Mouse (Mus musculus): ENCODE results near the gene 1700125H20Rik.
A peak's percentile ranks its signal among the peaks of the same experiment; 100 is the strongest.
"Not testable (repeated sequence)": the region's sequence is repeated elsewhere in the genome, so short reads cannot be mapped to it uniquely, and the experiment has no call there.

The 1700125H20Rik gene

GRCm38 (mm10) chr11:85170058-85170740, at the start of gene 1700125H20Rik:
Gene 1700125H20Rik, plus strand, starts transcription at chr11:85170404.
- DNase-seq (ENCODE audit: low spot score): peak; percentile 85

GRCm38 (mm10) chr11:85122073-85122472, 48.1 kb upstream of the 1700125H20Rik start:
- no peak for DNase-seq (ENCODE audit: low spot score)

- DNase-seq (ENCODE audit: low spot score): no peak
Observed at GRCm38 (mm10) chr11:85123267-85123992, 46.8 kb upstream of the 1700125H20Rik start.

- no peak for DNase-seq (ENCODE audit: low spot score)
Observed at GRCm38 (mm10) chr11:85126257-85127102, 43.7 kb upstream of the 1700125H20Rik start.

DNA sequence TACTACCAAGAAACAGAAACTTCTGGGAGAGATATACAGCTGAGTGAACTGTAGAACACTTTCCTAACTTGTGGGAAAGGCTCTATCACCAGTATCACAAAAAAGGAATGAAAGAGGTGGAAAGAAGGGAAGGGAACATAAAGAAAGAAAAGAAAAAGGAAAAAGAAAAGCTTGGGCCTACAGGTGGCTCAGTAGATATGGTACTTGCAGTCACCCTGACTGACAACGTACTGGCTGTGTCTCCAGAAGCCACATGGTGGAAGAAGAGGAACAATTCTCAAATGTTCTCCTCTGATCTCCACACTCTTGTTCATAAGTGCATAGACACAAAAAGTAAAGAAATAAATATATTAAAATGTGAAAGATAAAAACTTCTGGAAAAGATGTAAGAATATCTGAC, 41.3 kb upstream of the 1700125H20Rik start:
- no peak for DNase-seq (ENCODE audit: low spot score)

GRCm38 (mm10) chr11:85131542-85131941, 38.7 kb upstream of the 1700125H20Rik start:
- DNase-seq (ENCODE audit: low spot score): no peak

DNA sequence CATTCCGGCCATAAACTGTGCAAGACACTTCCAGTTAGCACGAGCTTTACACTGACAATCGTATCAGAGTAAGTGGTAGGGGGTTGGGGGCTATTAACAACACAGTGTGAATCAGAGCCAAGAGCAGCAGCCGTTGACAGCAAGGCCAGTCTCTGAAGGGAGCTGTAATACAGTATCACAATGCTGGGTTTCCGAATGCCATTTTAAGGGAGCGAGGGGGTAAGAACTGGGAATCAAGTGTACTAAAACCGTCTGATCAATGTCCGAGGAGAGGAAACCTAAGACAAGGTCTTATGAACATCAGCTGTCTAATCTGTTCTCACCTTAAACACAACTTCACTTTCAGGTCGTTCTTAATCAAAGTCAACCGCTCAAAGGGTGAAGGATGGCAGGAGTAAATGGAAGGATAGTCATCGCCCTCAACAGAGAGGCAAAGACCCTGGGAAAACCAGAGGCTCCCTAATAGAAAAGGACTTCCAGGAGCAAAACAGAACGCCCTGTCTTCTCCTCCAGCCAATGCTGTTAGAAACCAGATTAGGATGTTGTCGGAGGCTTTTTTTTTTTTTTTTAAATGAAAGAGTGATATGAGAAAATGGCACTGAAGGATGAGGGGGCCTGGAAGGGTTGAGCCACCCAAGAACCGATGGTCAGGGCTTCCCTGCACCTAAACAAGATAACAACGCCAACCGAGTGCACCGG, 31.3 kb upstream of the 1700125H20Rik start:
- peak; percentile 21 for DNase-seq (ENCODE audit: low spot score)

DNA sequence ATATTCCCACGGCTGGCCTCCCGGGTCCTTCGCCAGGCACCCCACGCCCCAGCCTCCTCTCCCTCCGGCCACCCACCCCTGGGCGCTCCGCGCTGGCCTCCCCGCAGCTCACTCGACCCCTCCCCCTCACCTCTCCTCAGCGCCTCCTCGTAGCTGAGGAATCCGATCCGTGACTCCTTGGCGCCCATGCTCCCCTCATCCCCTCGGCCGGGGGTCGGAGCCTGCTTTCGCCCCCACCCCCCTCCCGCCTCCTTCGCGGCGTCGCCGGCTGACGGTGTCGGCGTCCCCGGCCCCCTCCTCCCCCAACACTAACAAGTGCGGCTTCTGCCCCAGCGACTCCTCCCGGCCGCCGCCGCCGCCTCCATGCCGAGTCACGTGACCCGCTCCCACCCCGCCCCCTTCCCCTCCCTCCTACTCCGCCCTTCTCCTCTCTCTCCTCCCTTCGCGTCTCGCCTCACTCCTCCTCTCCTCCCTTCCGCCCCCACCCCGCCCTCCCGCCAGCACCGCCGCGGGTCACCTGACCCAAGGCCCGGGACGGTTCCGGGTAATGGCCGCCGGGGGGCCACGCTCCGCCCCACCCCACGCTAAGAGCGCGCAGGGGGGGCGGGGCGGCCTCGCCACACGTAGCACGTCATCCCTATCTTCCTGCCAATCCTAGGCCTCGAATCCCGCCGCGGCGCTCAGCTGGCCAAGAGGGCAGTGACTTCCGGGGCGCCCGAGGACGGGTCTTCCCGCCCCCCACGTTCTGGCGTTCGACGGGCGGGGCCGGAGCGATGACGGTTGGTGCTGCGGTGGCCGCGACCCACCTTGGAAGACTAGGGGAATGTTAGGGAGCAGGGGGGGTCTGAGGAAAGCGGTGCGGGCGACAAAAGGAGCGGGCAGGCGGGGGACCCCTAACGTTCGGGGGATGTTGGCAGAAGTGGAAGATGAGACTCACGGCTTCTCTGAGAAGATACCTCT, 30.3 kb upstream of the 1700125H20Rik start, which contains the start of gene Usp32:
Gene Usp32 (minus strand): TSS at position 581 of the 960 bp plus-strand sequence.
- DNase-seq (ENCODE audit: low spot score): peak; percentile 98

DNA sequence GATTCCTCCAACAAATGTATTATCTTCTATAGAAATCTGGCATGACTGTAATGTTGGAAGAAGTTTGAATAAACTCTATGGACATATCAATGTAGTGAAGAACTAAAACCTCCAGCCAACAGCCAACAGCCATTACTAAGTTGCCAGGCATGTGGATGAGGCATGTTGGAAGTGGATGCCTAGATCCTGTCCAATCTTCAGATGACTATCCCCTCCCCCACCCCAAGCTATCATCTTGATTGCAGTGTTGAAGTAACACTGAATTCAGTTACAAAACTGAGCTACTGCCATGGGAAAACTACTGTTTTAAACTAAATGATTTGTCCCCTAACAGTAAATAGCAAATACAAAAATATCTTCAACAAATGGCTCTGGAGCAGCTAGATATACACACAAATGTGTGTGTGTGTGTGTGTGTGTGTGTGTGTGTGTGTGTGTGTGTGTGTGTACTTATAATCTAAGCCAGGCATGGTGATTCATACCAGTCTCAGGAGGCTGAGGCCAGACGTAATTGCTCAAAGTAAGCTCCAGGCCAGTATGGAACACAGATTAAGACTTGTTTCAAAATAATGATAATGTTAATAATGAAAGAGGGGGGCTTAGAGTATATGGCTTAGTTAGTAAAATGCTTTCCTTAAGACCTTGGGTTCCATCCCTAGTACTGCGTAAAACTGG, 17.8 kb upstream of the 1700125H20Rik start:
- no peak for DNase-seq (ENCODE audit: low spot score)

DNA sequence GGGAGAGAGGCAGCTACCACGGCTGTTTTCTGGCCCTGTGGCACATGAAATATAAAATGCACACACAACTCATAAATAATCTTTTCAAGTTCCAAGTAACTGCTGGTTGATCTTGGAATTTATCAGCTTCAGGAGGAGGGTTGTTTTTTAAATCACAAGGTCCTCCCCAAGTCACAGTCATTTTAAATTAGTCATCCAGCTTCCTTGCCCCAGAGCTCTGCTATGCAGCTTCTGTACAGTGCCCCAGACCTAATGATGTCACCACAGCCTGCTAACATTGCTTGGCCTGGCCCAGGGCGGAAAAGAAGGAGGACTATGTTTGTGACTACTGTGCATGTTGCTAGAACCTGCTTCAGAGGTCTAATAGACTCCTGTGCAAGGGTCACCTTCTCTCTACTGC, 12.9 kb upstream of the 1700125H20Rik start:
- no peak for DNase-seq (ENCODE audit: low spot score)

DNA sequence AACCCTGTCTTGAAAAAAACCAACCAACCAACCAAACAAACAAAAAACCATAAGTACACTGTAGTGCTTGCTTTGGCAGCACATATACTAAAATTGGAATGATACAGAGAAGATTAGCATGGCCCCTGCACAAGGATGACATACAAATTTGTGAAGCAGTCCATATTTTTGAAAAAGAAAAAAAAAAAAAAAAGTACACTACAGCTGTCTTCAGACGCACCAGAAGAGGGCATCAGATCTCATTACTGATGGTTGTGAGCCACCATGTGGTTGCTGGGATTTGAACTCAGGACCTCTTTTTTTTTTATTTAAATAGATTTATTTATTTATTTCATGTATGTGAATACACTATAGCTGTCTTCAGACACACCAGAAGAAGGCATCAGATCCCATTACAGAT, 7.2 kb upstream of the 1700125H20Rik start:
- DNase-seq (ENCODE audit: low spot score): not testable (repeated sequence)

- DNase-seq (ENCODE audit: low spot score): no peak
Observed at GRCm38 (mm10) chr11:85164371-85164770, 5.8 kb upstream of the 1700125H20Rik start.

GRCm38 (mm10) chr11:85167503-85167902, 2.7 kb upstream of the 1700125H20Rik start:
- peak; percentile 48 for DNase-seq (ENCODE audit: low spot score)

- no peak for DNase-seq (ENCODE audit: low spot score)
Observed at GRCm38 (mm10) chr11:85170833-85171232, 629 bp downstream of the 1700125H20Rik start.

DNA sequence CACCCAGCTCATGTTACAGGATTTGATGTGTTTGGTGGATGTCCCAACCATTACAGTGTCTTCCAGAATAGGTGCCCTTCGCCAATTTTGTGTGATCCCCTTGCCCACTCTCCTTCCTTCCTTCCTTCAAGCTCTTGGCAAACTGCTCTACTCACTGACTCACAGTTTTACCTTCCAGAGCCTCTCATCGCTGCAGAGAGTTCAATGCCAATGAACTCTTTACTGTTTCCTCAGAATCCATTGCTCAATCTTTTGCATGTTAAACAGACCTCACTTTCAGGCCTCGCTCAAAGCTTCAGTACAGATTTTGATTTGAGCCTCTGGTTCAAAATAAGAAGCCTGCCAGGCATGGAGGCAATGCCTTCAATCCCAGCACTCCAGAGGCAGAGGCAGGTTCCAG, 5.7 kb downstream of the 1700125H20Rik start:
- no peak for DNase-seq (ENCODE audit: low spot score)

- DNase-seq (ENCODE audit: low spot score): no peak
Observed at GRCm38 (mm10) chr11:85177761-85178160, 7.6 kb downstream of the 1700125H20Rik start.

GRCm38 (mm10) chr11:85178413-85178812, 8.2 kb downstream of the 1700125H20Rik start:
- no peak for DNase-seq (ENCODE audit: low spot score)

- peak; percentile 78 for DNase-seq (ENCODE audit: low spot score)
Observed at GRCm38 (mm10) chr11:85182617-85183283, 12.5 kb downstream of the 1700125H20Rik start.

DNA sequence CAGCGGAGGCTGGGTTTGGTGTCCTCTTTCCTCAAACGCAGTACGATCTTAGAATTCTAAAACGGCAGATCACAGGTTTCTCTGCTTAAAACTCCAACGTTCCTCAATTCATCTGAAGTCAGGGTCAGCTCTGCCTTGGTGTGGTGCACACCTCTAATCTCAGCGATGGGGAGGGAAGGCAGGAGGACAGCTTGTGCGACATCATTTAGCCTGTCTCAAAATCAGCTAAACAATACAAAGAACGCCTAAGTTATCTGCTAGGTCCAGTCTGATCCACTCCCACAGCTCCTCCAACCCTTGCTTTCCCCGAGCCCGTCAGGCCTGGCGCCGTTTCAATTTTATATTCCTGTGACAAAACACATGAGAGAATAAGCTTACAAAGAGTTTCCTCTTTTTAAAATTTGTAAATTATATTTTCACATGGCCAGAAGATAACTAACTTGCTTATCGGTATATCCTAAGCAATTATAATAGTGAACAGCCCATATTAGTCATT, 13.1 kb downstream of the 1700125H20Rik start:
- peak; percentile 50 for DNase-seq (ENCODE audit: low spot score)
